Mouse (Mus musculus) CD4-positive, CD25-positive, alpha-beta regulatory T cell, adult 9 weeks (primary cell): ENCODE measurements around the gene Slc29a3. TPM values are rescaled to one million over a fixed set of nuclear protein-coding genes. Genes with fewer than 3 reads are reported as not detected.

ENCODE experiments used
- polyA plus RNA-seq: library from polyadenylated mRNA; unstranded; fragments of 100-300 nt; shearing (Covaris generic); gene quantifications from one replicate; pipeline ENCODE4 v1.2.1, GENCODE M21; 2017

Gene Slc29a3
- 24.5 TPM for polyA plus RNA-seq

DNA sequence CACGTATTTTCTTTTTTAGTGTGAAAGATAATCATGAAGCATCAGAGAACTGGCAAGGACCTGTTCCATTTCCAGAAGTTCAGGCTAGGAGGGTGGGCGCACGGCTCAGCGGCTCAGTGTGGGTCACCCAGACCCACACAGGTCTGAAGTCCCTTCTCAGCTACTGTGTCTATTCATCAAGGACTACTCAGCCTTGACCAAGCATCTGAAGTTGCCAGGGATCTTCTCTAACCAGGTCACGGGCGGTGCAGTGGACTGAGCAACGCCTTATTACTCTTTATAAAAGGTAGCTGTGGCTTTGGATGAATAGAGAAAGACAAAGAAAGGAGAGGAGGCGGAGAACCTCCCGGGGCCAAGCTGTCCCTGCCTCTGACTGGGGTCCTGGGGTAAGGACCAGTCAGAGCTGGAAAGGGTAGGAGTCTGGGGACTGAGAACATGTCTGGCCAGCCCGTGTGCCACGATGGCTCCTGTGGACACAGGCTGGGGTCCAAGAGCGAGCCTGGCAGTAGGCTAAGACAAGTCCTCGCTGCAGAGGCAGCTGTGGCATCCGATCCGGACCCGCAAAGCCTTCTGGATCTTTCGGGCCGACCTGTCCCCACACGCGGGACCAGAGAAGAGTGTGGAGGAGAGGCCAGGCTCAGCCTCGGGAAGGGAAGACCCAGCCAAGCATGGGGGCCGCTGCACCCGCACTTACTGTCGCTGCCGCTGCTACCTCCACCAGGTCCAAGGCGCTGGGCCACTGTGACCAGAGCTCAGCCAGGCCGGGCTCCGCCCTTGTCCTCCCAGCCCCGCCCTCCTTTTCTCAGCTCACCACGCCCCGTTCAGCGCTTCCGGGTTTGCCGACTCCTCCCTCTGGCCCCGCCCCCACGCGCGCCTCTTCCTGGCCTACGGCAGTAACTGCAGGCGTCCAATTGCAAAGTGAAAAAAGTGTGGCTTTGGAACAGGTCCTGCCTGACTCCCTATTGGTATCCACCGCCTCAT lies at the start of gene Slc29a3:
Gene Slc29a3, minus strand, starts transcription at position 755 of the 981 bp plus-strand sequence.

DNA sequence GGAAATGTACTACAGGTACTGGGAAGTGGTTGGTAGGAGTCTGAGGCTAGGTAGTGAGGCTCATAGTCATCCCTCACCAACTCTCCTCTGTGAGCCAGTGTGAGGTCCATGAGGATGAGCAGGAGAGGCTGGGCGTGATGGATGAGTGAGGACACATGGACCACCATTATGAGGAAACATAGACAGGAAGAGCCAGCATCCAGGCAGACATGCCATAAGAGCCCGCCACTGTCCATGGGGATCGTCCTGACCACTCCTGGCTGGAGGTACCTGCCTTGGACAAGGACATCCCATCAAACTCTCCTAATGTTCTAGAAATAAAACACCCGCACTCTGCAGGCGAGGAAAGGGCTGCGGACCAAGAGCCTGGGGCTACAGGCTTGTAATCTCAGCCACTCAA lies 56.2 kb downstream of the Slc29a3 start, which contains the start of gene Cdh23:
Gene Cdh23, minus strand, starts transcription at position 101 of the 400 bp plus-strand sequence.

Other genes with a start within 250 kb of the Slc29a3 start
- 24.6 TPM for gene Cdh23, start 56.3 kb downstream of the Slc29a3 start, polyA plus RNA-seq
- not detected for gene Unc5b, start 78.8 kb upstream of the Slc29a3 start, polyA plus RNA-seq